Mouse (Mus musculus) gastrocnemius, postnatal 10 days (tissue): ENCODE measurements around the gene Abhd17c. TPM values are rescaled to one million over a fixed set of nuclear protein-coding genes. Genes with fewer than 3 reads are reported as not detected.
"Not testable (repeated sequence)": the region's sequence is repeated elsewhere in the genome, so short reads cannot be mapped to it uniquely, and the experiment has no call there.

Experiments
- DNase-seq: peaks from one replicate; pipeline ENCODE4 v3.0.0; 2021; ENCODE audit warnings: mixed read lengths
- long read RNA-seq, 2 experiments: library from polyadenylated mRNA; stranded (forward); transcript quantifications; one replicate each; pipeline ENCODE4 v2.0.0; 2021
- total RNA-seq, 2 experiments: library from RNA; stranded (reverse); gene quantifications; 2 replicates each; pipeline ENCODE4 v1.2.3; 2021

Abhd17c gene
- 10 to 100 TPM in 1 of 2 experiments, 1 to 10 TPM in 1; 7.5 to 10.5 TPM for total RNA-seq
- long read RNA-seq, experiment 1, transcript Abhd17c-201 (3 exons, 2,238 nt), result major isoform, 39 of 40 reads
- long read RNA-seq, experiment 1, partial matches to known transcripts, result 1 of 40 reads
- long read RNA-seq, experiment 1, other reads (novel, unspliced or antisense), result 0 of 40 reads
- long read RNA-seq, experiment 2, transcript Abhd17c-201 (3 exons, 2,238 nt), result major isoform, 27 of 29 reads
- long read RNA-seq, experiment 2, partial matches to known transcripts, result 2 of 29 reads
- long read RNA-seq, experiment 2, other reads (novel, unspliced or antisense), result 0 of 29 reads

DNA sequence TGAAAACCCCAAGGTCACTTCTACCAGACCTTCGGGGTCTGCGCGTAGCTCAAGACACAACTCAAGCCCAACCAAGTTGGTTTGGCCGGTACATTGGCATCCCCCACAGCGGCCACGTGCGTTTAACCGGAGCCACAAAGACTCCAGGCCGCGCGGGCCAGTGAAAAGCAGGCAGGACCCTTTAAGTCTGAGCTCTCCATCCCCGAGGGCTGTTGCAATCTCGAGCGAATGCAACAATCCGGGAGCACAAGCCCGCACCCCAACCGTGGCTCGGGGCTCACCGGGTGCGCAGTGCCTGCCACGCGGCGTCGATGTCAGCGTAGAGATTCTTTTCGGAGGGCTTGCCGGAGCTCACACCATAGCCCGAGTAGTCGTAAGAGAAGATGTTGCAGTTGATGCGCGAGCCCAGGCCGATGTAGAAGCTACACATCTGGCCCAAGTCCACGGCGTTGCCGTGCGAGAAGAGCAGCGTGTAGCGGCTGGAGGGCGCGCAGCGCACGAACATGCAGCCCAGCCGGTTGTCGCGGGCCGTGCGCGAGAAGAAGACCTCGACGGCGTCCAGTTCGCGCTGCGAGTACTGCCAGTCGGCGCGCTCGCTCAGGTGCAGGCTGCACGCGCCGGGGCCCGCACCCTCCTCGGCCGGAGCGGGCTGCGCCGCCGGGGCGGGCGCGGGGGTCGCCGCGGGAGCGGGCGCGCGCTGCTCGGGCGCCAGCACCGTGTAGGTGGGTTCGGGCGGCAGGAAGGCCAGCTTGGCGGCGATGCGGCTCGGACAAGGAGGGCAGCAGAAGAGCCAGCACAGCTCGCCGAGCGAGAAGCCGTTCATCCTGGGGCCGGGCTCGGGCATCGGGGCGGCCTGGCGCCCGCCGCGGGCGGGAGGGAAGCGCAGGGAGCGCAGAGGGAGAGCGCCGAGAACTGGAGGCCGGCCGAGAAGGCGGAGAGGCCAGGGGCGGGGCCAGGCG is at the start of gene Abhd17c:
Abhd17c (minus strand) TSS at position 893 of the 959 bp plus-strand sequence.
- peak; percentile 61 for DNase-seq

DNA sequence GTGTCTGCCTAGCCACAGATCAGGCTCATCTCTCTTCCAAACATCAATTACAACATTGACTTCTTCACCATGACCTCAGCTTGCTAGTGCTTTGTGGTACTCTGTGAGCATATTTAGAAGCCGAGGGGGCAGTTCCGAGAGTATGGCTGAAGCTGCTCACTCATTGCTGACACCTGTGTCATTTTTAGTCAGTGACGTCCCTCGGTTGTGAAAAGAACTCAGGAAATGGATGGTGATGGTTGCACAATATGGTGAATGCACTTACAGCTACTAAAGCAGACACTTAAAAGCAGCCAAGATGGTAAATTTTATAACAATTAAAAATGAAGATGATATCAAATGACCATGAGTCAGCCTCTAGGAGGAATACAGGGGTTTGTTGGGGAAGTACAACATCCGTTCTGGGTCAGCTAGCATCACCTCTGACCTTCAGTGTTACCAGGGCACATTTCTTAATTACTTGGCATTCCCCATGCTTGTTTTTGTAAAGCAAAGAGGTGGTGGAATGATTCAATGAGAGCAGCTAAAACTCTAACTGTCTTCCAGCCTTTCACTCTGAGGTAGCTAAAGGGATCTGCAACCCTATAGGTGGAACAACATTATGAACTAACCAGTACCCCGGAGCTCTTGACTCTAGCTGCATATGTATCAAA is 45.6 kb upstream of the Abhd17c start:
- no peak for DNase-seq

DNA sequence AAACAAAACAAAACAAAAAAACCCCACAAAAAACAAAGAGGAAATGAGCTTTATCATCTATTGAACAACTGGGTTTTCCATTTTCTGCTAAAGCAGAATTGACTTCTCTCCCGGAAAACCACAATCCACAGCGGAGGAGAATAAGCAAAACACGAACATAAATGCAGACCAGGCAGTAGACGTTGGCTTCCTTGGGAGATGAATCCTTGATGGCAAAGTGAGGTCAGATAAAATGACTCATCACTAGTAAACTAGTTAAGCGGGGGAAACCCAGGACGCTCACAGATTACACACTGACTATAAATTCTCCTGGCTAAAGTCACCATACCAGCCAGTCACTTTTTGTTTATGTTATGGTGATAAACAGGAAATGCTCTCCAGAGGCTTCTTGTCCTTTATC is 44.5 kb upstream of the Abhd17c start:
- no peak for DNase-seq

DNA sequence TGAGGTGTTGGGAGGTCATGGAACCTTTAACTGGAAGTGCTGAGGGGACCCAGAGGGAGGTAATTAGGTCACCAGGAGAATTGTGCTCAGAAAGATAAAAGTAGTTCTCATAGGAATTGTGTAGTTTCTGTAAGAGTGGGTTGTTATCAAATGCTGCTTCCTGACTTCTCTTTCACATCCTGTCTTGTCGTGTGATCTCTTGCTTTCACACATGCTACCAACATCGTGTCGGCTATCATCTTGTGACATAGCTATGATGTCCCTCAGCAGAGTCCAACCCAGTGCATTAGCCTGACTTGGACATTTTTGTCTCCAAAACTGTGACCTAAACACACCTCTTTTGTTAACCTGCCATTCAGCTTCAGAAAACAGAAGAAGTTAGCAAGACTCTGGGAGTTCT is 40.6 kb upstream of the Abhd17c start:
- DNase-seq, result no peak

GRCm38 (mm10) chr7:84191476-84191875 is 39.8 kb upstream of the Abhd17c start:
- no peak for DNase-seq

- no peak for DNase-seq
Measured at GRCm38 (mm10) chr7:84188196-84188595, 36.5 kb upstream of the Abhd17c start.

DNA sequence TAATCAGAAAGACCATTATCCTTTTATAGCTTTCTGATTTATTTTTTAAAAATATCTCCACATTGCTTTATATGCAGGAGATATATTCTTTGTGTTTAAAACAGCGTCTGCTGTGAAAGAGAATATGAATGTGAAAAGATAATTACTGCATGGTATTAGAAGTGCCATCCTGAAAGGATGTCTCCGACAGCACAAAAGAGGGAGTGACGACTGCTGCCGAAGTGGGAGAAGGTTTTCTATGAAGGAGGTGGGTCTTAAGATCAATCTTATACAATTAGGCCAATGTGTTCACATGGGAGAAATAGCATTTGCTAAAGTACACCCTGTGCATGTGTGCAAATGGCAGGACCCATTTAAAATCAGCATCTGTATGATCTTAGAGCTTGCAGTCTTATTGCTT is 33.5 kb upstream of the Abhd17c start:
- DNase-seq, result no peak

DNA sequence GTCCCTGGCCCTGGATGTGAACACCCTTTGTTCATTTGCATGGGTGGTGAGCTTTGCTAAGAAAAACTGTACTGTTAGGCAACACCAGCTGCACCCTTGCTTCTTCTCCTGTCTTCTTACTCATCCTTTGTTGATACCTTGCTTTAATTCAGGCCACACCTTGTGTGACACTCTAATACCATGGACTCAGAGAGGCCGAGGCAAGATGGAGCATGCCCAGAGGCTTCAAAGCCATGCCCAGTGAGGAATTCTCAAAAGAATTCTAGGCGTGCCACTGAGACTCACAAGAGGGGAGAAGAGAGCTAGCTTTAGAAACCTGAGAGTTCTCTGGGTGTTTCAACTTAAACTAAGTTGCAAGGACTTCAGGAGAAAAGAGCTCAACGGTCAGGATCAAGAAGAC is 33.0 kb upstream of the Abhd17c start:
- no peak for DNase-seq

DNA sequence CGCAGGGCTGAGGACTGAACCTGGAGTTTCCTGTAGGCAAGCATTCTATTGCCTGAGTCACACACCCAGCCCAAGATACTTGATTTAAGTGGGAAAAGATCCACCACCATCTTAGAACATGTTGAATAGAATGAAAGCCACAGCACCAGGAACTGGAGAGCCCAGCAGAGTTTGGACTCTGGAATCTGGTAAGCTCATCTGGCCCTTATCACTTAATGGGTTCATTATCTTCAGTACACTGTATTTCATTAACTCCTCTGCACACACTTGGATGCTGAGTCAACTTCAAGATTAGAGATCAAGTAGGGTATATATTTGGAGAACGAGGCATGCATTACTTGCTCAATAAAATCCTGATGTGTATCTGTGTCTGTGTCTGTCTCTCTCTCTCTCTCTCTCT is 27.1 kb upstream of the Abhd17c start:
- not testable (repeated sequence) for DNase-seq

- no peak for DNase-seq
Measured at GRCm38 (mm10) chr7:84174655-84175448, 23.2 kb upstream of the Abhd17c start.

GRCm38 (mm10) chr7:84173394-84173793 is 21.7 kb upstream of the Abhd17c start:
- DNase-seq, result no peak

- no peak for DNase-seq
Measured at GRCm38 (mm10) chr7:84171177-84171787, 19.6 kb upstream of the Abhd17c start.

DNA sequence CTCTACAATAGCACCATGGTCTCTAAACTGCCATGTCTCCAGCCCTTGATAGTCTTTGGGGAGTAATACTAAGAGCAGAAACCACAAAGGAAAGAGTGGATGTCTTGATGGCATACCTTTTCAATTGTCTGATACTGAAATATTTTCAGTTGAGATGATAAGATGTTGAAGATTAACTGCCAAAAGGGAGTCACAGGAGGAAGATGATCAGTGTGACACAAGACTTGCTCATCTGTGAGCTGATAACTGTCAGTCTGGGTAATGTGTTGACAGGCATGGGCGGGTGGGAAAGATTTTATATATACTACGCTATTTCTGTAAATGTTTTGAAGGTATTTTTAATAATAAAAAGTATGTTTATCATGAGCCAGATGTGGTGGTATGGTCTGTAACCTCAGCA is 16.7 kb upstream of the Abhd17c start:
- no peak for DNase-seq

DNA sequence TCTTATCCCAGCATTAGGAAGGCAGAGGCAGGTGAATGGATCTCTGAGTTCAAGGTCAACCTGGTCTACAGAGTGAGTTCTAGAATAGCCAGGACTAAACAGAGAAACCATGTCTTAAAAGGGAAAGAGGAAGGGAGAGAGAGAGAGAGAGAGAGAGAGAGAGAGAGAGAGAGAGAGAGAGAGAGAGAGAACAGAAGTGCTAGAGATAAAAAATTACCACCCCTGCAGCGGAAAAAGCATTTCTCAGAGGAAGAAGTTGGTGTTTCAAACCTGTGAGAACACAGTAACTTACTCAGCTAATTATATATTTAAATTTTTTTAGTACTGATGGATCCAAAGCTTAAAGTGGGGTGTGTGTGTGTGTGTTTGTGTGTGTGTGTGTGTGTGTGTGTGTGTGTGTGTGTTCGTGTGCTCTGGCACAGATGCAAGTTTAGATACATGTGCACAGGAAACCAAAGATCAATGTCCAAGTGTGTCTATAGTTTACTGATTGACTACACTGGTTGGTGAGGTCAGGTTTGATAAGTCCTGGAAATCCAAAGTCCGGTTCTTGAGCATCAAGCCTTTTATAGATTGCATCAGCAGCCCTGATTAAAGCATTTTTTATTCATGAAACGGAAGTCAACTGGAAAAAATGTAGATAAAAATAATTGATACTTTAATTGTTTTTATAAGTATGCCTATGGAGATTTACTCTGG is 15.2 kb upstream of the Abhd17c start:
- DNase-seq, result no peak

DNA sequence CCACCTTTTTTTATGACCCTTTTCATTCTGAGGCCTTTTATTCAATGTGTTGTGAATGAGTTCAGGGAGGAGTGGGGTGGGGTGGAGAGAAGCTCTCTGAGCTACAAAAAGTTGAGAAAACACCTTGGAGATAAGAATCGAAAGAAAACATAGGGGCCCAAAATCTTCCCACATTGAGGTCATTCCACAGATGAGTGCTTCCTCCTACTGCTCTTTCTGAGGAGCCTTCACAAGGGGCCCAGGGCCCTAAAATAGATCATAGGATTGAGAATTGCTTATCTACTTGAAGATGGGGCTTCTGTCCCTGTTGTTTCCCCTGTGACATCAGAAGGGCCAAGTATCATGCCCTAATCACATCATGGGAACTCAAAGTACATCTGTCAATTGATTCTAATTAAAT is 14.3 kb upstream of the Abhd17c start:
- no peak for DNase-seq

DNA sequence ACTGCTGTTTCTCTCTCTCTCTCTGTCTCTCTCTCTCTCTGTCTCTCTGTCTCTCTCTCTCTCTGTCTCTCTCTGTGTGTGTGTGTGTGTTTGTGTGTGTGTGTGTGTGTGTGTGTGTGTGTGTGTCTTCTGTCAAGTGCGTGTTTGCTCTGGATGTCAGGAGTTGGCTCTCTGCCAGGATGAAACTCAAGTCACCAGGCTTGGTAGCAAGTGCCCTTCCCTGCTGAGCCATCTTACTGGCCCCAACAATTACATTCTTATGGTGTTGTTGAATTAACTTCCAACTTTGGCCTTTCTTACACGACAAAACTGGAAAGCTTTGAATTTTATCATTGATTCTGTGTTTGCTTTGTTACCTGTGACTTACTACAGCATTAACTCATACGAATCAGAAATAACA is 13.6 kb upstream of the Abhd17c start:
- DNase-seq, result no peak

- DNase-seq, result no peak
Measured at GRCm38 (mm10) chr7:84164880-84165279, 13.2 kb upstream of the Abhd17c start.

DNA sequence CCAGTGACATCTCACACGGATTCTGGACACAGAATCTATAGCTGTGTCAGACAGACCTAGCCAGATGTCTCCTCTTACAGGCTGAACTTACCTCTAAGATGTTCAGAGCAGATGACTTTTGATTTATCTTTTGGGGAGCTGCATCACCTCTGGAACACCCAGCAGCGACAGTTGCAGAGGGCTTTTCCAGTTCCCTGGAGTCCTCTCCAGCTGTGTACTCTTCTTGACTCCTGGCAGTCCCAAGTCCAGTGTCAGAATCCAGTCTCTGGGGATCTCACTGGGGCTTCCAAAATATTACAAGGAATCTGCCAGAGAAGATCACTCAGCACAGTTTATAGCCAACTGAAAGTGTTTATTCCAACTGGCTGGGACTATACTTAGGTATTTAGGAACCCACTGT is 12.7 kb upstream of the Abhd17c start:
- no peak for DNase-seq

DNA sequence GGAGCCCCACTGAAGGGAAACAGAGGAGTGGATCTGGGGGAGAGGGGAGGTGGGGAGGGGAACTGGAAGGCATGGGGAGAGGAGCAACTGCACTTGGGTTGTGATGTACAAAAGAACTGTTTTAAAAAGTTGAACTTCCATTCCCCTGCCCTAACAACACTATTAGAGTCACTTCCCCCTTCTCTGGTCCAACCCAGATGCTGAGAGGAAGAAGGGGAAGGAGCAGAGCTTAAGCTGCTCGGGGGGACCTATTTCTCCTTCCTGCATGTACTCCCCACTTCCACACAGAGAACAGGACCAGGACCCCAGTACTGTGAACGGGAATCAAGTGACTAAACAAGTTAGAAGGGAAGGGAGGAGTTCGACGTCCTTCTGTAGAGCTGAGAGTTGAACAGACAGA is 11.9 kb upstream of the Abhd17c start:
- DNase-seq, result no peak

DNA sequence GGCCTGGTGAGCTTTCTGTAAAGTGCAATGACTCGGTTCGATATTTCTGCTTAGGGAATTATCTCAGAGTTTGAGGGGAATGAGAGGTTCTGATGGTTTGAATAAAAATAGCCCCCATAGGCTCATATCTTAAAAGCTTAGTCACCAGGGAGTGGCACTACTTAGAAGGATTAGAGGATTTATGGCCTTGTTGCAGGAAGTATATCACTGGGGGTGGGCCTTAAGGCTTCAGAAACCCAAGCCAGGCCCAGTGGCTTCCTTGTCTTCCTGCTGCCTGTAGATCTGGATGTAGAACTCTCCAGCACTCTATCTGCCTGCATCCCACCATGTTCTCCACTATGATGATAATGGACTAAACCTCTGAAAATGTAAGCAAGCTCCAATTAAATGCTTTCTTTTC is 7.7 kb upstream of the Abhd17c start:
- no peak for DNase-seq

DNA sequence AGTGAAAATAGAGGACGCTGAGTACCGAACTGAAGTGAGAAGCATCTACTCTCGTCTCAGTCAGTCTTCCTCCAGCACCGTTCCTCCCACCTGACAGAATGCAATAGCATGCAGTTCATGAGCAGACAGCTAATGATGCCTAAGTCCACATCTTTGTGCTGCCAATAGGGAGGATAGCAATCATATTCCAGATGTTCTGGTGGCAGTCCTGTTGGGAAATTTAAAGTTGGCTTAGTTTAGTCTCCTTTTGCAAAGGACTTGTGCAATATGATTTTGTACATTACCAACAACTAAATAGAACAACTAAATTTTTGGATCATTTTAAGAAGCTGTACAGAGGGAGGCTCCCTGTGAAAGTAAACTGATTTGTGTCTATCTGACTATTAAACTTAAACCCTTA is 2.1 kb upstream of the Abhd17c start:
- DNase-seq, result no peak
